ENCODE assay signal across 25 mouse cellular contexts in the genomic region with DNA sequence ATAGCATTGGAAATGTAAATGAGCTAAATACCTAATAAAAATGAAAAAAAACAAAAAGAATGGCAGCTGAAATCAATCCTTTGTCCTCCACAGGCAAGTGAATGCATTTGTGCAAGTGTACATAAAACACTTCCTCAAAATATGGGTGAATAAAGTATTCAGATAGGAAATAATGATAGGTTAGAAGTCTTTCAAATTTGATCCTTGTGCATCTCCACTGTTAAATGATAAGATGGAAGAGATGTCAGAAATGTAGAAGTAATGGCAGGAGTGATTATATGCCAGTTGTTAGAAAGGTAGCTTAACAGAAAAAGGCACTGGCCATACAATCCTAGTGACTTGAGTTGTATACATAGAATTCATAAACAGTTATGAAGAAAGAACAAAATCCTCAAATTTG.
"Had no signal": no experiment of that assay in that cellular context is flagged by ENCODE, and none has a peak within 500 bp of the region (broad histone marks: within the 10 kb centered on the region; RNA-seq: fewer than 3 reads in every experiment).

No protein-coding gene starts in this region.

- H3K27ac ChIP-seq: embryonic facial prominence, embryonic 10.5 days; embryonic facial prominence, embryonic 12.5 days; embryonic facial prominence, embryonic 13.5 days; embryonic facial prominence, embryonic 15.5 days; forebrain, embryonic 10.5 days; forebrain, embryonic 12.5 days; forebrain, embryonic 13.5 days; forebrain, embryonic 15.5 days; gastrocnemius, adult 2 months; heart, adult 2 months; heart, embryonic 10.5 days had no signal

- H3K4me1 ChIP-seq: embryonic facial prominence, embryonic 10.5 days; embryonic facial prominence, embryonic 12.5 days; embryonic facial prominence, embryonic 13.5 days; embryonic facial prominence, embryonic 15.5 days; forebrain, embryonic 10.5 days; forebrain, embryonic 12.5 days; forebrain, embryonic 13.5 days; forebrain, embryonic 15.5 days; heart, embryonic 10.5 days had no signal

- DNase-seq: cerebellum, adult 9-11 months; cerebellum, postnatal 10 days; cerebellum, postnatal 14 days; cerebellum, postnatal 25 days; cerebellum, postnatal 36 days; embryo, embryonic 11 days; forebrain, postnatal 0 days; gastrocnemius, adult 2 months; gastrocnemius, postnatal 10 days; gastrocnemius, postnatal 14 days; gastrocnemius, postnatal 25 days; gastrocnemius, postnatal 36 days; heart, adult 11 months; heart, adult 18-20 months; heart, adult 2 months had no signal

- H3K4me3 ChIP-seq: embryonic facial prominence, embryonic 10.5 days; embryonic facial prominence, embryonic 12.5 days; embryonic facial prominence, embryonic 13.5 days; embryonic facial prominence, embryonic 15.5 days; erythroblast, embryonic 14.5 days; forebrain, embryonic 10.5 days; forebrain, embryonic 12.5 days; forebrain, embryonic 13.5 days; forebrain, embryonic 15.5 days; gastrocnemius, adult 2 months; heart, adult 2 months; heart, embryonic 10.5 days had no signal

- H3K9ac ChIP-seq: embryonic facial prominence, embryonic 12.5 days; embryonic facial prominence, embryonic 13.5 days; embryonic facial prominence, embryonic 15.5 days; forebrain, embryonic 12.5 days; forebrain, embryonic 13.5 days; forebrain, embryonic 15.5 days; forebrain, postnatal 0 days had no signal

- H3K27me3 ChIP-seq: embryonic facial prominence, embryonic 12.5 days; embryonic facial prominence, embryonic 13.5 days; embryonic facial prominence, embryonic 15.5 days; forebrain, embryonic 12.5 days; forebrain, embryonic 13.5 days; forebrain, embryonic 15.5 days had no signal

- H3K36me3 ChIP-seq: embryonic facial prominence, embryonic 10.5 days; embryonic facial prominence, embryonic 12.5 days; embryonic facial prominence, embryonic 13.5 days; embryonic facial prominence, embryonic 15.5 days; forebrain, embryonic 10.5 days; forebrain, embryonic 12.5 days; forebrain, embryonic 15.5 days; heart, embryonic 10.5 days had no signal

- H3K9me3 ChIP-seq: embryonic facial prominence, embryonic 10.5 days; embryonic facial prominence, embryonic 12.5 days; embryonic facial prominence, embryonic 13.5 days; embryonic facial prominence, embryonic 15.5 days; forebrain, embryonic 10.5 days; forebrain, embryonic 12.5 days; forebrain, embryonic 13.5 days; forebrain, embryonic 15.5 days; heart, embryonic 10.5 days had no signal
